Comparison of ENCODE assay signal across 8 mouse cellular contexts in genomic region chr11:102216056-102216885, GRCm38 (mm10). TPM values are rescaled to one million over a fixed set of nuclear protein-coding genes. Genes with fewer than 3 reads are reported as not detected.
DNase-seq lines count a peak whose midpoint lies in the region; ATAC-seq and TF ChIP-seq lines count a peak whose summit lies in the region.

No protein-coding gene starts in this region.

- TF ChIP-seq POLR2A in thymus, adult 2 months (IDR thresholded peaks at IDR 0.05; ENCODE audit: control insufficient read depth, extremely low read depth, insufficient read depth, low read length, poor library complexity), result no peak

- no peak overlapping the region for H3K9ac ChIP-seq in forebrain, embryonic 15.5 days (replicated peaks)
- peak overlapping the region; percentile 27 for H3K9ac ChIP-seq in intestine, embryonic 14.5 days (ENCODE audit: low read length)
- H3K9ac ChIP-seq in liver, embryonic 15.5 days, result no peak overlapping the region

- H3K4me3 ChIP-seq in forebrain, embryonic 15.5 days, result no peak overlapping the region
- H3K4me3 ChIP-seq in intestine, embryonic 14.5 days (ENCODE audit: low read depth, low read length), result peak overlapping the region; percentile 11
- H3K4me3 ChIP-seq in liver, embryonic 15.5 days (replicated peaks), result no peak overlapping the region; the same call in 1 of the 2 replicates
- no peak overlapping the region for H3K4me3 ChIP-seq in thymus, adult 2 months (ENCODE audit: control insufficient read depth, insufficient read depth, low read length)

- 0 out of 2 replicates have a peak overlapping the region, but pooled peaks have one; percentile 1 for H3K4me2 ChIP-seq in forebrain, embryonic 15.5 days (replicated peaks)
- H3K4me2 ChIP-seq in intestine, embryonic 14.5 days (ENCODE audit: low read length), result peak overlapping the region; percentile 91
- peak overlapping the region; percentile 71 for H3K4me2 ChIP-seq in liver, embryonic 15.5 days

- H3K9me3 ChIP-seq in forebrain, embryonic 15.5 days, result no peaks in the 10 kb centered on the region
- H3K9me3 ChIP-seq in intestine, embryonic 14.5 days (ENCODE audit: control insufficient read depth, low read length), result no peaks in the 10 kb centered on the region
- no peaks in the 10 kb centered on the region for H3K9me3 ChIP-seq in liver, embryonic 15.5 days (replicated peaks)

- H3K36me3 ChIP-seq in forebrain, embryonic 15.5 days, result peaks cover 2% of the 10 kb centered on the region; the same call in 1 of the 2 replicates
- 0 out of 2 replicates have a peak, but pooled peaks cover 5% of the 10 kb centered on the region for H3K36me3 ChIP-seq in intestine, embryonic 14.5 days (ENCODE audit: control insufficient read depth, insufficient read depth, low read length)
- no peaks in the 10 kb centered on the region for H3K36me3 ChIP-seq in liver, embryonic 15.5 days (replicated peaks)
- H3K36me3 ChIP-seq in thymus, adult 2 months (ENCODE audit: control insufficient read depth, insufficient read depth, low read length), result no peaks in the 10 kb centered on the region

- H3K27me3 ChIP-seq in forebrain, embryonic 15.5 days, result no peaks in the 10 kb centered on the region
- no peaks in the 10 kb centered on the region for H3K27me3 ChIP-seq in intestine, embryonic 14.5 days (replicated peaks; ENCODE audit: control insufficient read depth, insufficient read depth, low read length)
- H3K27me3 ChIP-seq in liver, embryonic 15.5 days, result no peaks in the 10 kb centered on the region
- no peaks in the 10 kb centered on the region for H3K27me3 ChIP-seq in thymus, adult 2 months (ENCODE audit: control insufficient read depth, insufficient read depth, low read length)

- no peak for ATAC-seq in forebrain, embryonic 15.5 days (replicated peaks)
- ATAC-seq in intestine, embryonic 14.5 days (replicated peaks; ENCODE audit: low FRiP score, low TSS enrichment, low read depth), result peak; percentile 38; the same call in 1 of the 2 replicates
- peak; percentile 15; the same call in 1 of the 2 replicates for ATAC-seq in liver, embryonic 15.5 days (ENCODE audit: insufficient read depth)
- ATAC-seq in erythroid progenitor cell, adult 5-6 weeks (replicated peaks; ENCODE audit: low FRiP score, poor library complexity, severe bottlenecking), result no peak

- H3K27ac ChIP-seq in forebrain, embryonic 15.5 days (replicated peaks), result 0 out of 2 replicates have a peak overlapping the region, but pooled peaks have one; percentile 3
- H3K27ac ChIP-seq in intestine, embryonic 14.5 days (ENCODE audit: low read depth), result peak overlapping the region; percentile 83
- H3K27ac ChIP-seq in liver, embryonic 15.5 days (replicated peaks), result peak overlapping the region; percentile 64
- H3K27ac ChIP-seq in thymus, adult 2 months (ENCODE audit: control insufficient read depth, insufficient read depth, low read length), result no peak overlapping the region

- DNase-seq in heart, adult 11 months, result peak; percentile 98
- no peak for DNase-seq in heart, adult 8-10 months (ENCODE audit: low spot score)
- DNase-seq in NIH3T3 (ENCODE audit: low read depth), result peak; percentile 88
- DNase-seq in intestine, embryonic 14.5 days (ENCODE audit: low spot score), result peak; percentile 65
- no peak for DNase-seq in thymus, adult 2 months

- no peak for TF ChIP-seq CTCF in thymus, adult 2 months (IDR thresholded peaks at IDR 0.05; ENCODE audit: borderline replicate concordance, control insufficient read depth, extremely low read depth, insufficient read depth, low read length, poor library complexity)

- 41% methylated on average over 12 of the region's 12 CpGs for WGBS in forebrain, embryonic 15.5 days
- WGBS in intestine, embryonic 14.5 days, result 10% methylated on average over 12 of the region's 12 CpGs
- 43% methylated on average over 12 of the region's 12 CpGs for WGBS in liver, embryonic 15.5 days (ENCODE audit: insufficient replicate concordance)
- WGBS in thymus, adult 2 months, result 81% methylated on average over 12 of the region's 12 CpGs

- H3K4me1 ChIP-seq in forebrain, embryonic 15.5 days, result peaks cover 85% of the 10 kb centered on the region
- H3K4me1 ChIP-seq in intestine, embryonic 14.5 days (replicated peaks; ENCODE audit: control insufficient read depth, insufficient read depth, low read length), result peaks cover 88% of the 10 kb centered on the region
- H3K4me1 ChIP-seq in liver, embryonic 15.5 days (replicated peaks), result peaks cover 81% of the 10 kb centered on the region
- H3K4me1 ChIP-seq in thymus, adult 2 months (replicated peaks; ENCODE audit: control insufficient read depth, insufficient read depth, low read length), result peaks cover 54% of the 10 kb centered on the region

RNA-seq across cellular contexts. Expression of gene Hdac5, which starts 13.7 kb away (rescaled TPM):
- 100 to 1,000 TPM; 114 to 136 (median 121) TPM for total RNA-seq in heart, adult 8-10 months (2022)
- polyA plus RNA-seq in forebrain, embryonic 15.5 days (2015; fragmentation: Nextera tagmentation; extraction: Ambion mirVana), result 127 and 129 TPM in 2 replicates
- polyA plus RNA-seq in intestine, embryonic 14.5 days (2014; fragmentation: Nextera tagmentation; extraction: Ambion mirVana), result 45.4 and 53.2 TPM in 2 replicates
- polyA plus RNA-seq in liver, embryonic 15.5 days (2015; fragmentation: Nextera tagmentation; extraction: Ambion mirVana), result 17.3 and 17.5 TPM in 2 replicates
- 76.8 and 81.7 TPM in 2 replicates for polyA plus RNA-seq in thymus, adult 2 months (2012; rRNA removed)
- 11.9 and 36.9 TPM in 2 replicates for total RNA-seq in erythroid progenitor cell, adult 5-6 weeks (2015; ENCODE audit: low replicate concordance)
- total RNA-seq in erythroid progenitor cell, adult 5-6 weeks (2017; ENCODE audit: low replicate concordance), result 6.4 and 9.9 TPM in 2 replicates

RNA-seq across cellular contexts. Expression of gene G6pc3, which starts 26.9 kb away (rescaled TPM):
- 10 to 100 TPM; 52.2 to 60.3 (median 58.6) TPM for total RNA-seq in heart, adult 8-10 months (2022)
- polyA plus RNA-seq in forebrain, embryonic 15.5 days (2015; fragmentation: Nextera tagmentation; extraction: Ambion mirVana), result 21.5 and 23.7 TPM in 2 replicates
- polyA plus RNA-seq in intestine, embryonic 14.5 days (2014; fragmentation: Nextera tagmentation; extraction: Ambion mirVana), result 36.0 and 37.4 TPM in 2 replicates
- 8.2 and 8.8 TPM in 2 replicates for polyA plus RNA-seq in liver, embryonic 15.5 days (2015; fragmentation: Nextera tagmentation; extraction: Ambion mirVana)
- 48.6 and 56.5 TPM in 2 replicates for polyA plus RNA-seq in thymus, adult 2 months (2012; rRNA removed)
- 4.0 and 14.3 TPM in 2 replicates for total RNA-seq in erythroid progenitor cell, adult 5-6 weeks (2015; ENCODE audit: low replicate concordance)
- 4.4 and 8.6 TPM in 2 replicates for total RNA-seq in erythroid progenitor cell, adult 5-6 weeks (2017; ENCODE audit: low replicate concordance)

RNA-seq across cellular contexts. Expression of gene Lsm12, which starts 31.2 kb away (rescaled TPM):
- 10 to 100 TPM; 45.4 to 51.9 (median 48.8) TPM for total RNA-seq in heart, adult 8-10 months (2022)
- 114 and 118 TPM in 2 replicates for polyA plus RNA-seq in forebrain, embryonic 15.5 days (2015; fragmentation: Nextera tagmentation; extraction: Ambion mirVana)
- polyA plus RNA-seq in intestine, embryonic 14.5 days (2014; fragmentation: Nextera tagmentation; extraction: Ambion mirVana), result 88.4 and 89.9 TPM in 2 replicates
- polyA plus RNA-seq in liver, embryonic 15.5 days (2015; fragmentation: Nextera tagmentation; extraction: Ambion mirVana), result 51.4 and 70.3 TPM in 2 replicates
- polyA plus RNA-seq in thymus, adult 2 months (2012; rRNA removed), result 36.1 and 42.2 TPM in 2 replicates
- total RNA-seq in erythroid progenitor cell, adult 5-6 weeks (2015; ENCODE audit: low replicate concordance), result 60.8 and 82.5 TPM in 2 replicates
- 28.0 and 39.7 TPM in 2 replicates for total RNA-seq in erythroid progenitor cell, adult 5-6 weeks (2017; ENCODE audit: low replicate concordance)

RNA-seq across cellular contexts. Expression of gene BC030867, which starts 32.4 kb away (rescaled TPM):
- total RNA-seq in heart, adult 8-10 months (2022), result under 1 TPM; 0.12 to 0.23 (median 0.18) TPM
- 5.6 and 7.0 TPM in 2 replicates for polyA plus RNA-seq in forebrain, embryonic 15.5 days (2015; fragmentation: Nextera tagmentation; extraction: Ambion mirVana)
- polyA plus RNA-seq in intestine, embryonic 14.5 days (2014; fragmentation: Nextera tagmentation; extraction: Ambion mirVana), result 16.5 and 16.6 TPM in 2 replicates
- polyA plus RNA-seq in liver, embryonic 15.5 days (2015; fragmentation: Nextera tagmentation; extraction: Ambion mirVana), result 14.1 and 15.3 TPM in 2 replicates
- polyA plus RNA-seq in thymus, adult 2 months (2012; rRNA removed), result 13.0 and 17.7 TPM in 2 replicates
- 26.7 and 30.2 TPM in 2 replicates for total RNA-seq in erythroid progenitor cell, adult 5-6 weeks (2015; ENCODE audit: low replicate concordance)
- total RNA-seq in erythroid progenitor cell, adult 5-6 weeks (2017; ENCODE audit: low replicate concordance), result 14.4 and 14.5 TPM in 2 replicates

RNA-seq across cellular contexts. Expression of gene Asb16, which starts 52.3 kb away (rescaled TPM):
- 1 to 10 TPM; 1.3 to 1.6 (median 1.5) TPM for total RNA-seq in heart, adult 8-10 months (2022)
- polyA plus RNA-seq in forebrain, embryonic 15.5 days (2015; fragmentation: Nextera tagmentation; extraction: Ambion mirVana), result not detected in 2 replicates
- 0.08 and 0.16 TPM in 2 replicates for polyA plus RNA-seq in intestine, embryonic 14.5 days (2014; fragmentation: Nextera tagmentation; extraction: Ambion mirVana)
- 0.05 and 0.06 TPM in 2 replicates for polyA plus RNA-seq in liver, embryonic 15.5 days (2015; fragmentation: Nextera tagmentation; extraction: Ambion mirVana)
- 0.12 and 0.27 TPM in 2 replicates for polyA plus RNA-seq in thymus, adult 2 months (2012; rRNA removed)
- not detected in 2 replicates for total RNA-seq in erythroid progenitor cell, adult 5-6 weeks (2015; ENCODE audit: low replicate concordance)
- total RNA-seq in erythroid progenitor cell, adult 5-6 weeks (2017; ENCODE audit: low replicate concordance), result not detected in 2 replicates

Comparison
In these comparisons a context has a peak if more than half of its experiments do, and no peak if none do; other contexts are left out.
1. DNase-seq: peak in heart, adult 11 months (single experiment), NIH3T3 (single experiment) and intestine, embryonic 14.5 days (single experiment); none in heart, adult 8-10 months (single experiment) and thymus, adult 2 months (single experiment).
2. ATAC-seq: peak in intestine, embryonic 14.5 days (single experiment) and liver, embryonic 15.5 days (single experiment); none in forebrain, embryonic 15.5 days (single experiment) and erythroid progenitor cell, adult 5-6 weeks (single experiment).
3. H3K4me2 ChIP-seq: peak in every context shown above with its lines; median percentile 91 in intestine, embryonic 14.5 days; 71 in liver, embryonic 15.5 days; 1 in forebrain, embryonic 15.5 days.